Mouse (Mus musculus): Measurements from ENCODE around the gene Slc25a21. TPM values are rescaled to one million over a fixed set of nuclear protein-coding genes. Genes with fewer than 3 reads are reported as not detected.
A peak's percentile ranks its signal among the peaks of the same experiment; 100 is the strongest.

Gene Slc25a21
- polyA plus RNA-seq, 1 experiment from 2014 or later: 3.4 TPM

DNA sequence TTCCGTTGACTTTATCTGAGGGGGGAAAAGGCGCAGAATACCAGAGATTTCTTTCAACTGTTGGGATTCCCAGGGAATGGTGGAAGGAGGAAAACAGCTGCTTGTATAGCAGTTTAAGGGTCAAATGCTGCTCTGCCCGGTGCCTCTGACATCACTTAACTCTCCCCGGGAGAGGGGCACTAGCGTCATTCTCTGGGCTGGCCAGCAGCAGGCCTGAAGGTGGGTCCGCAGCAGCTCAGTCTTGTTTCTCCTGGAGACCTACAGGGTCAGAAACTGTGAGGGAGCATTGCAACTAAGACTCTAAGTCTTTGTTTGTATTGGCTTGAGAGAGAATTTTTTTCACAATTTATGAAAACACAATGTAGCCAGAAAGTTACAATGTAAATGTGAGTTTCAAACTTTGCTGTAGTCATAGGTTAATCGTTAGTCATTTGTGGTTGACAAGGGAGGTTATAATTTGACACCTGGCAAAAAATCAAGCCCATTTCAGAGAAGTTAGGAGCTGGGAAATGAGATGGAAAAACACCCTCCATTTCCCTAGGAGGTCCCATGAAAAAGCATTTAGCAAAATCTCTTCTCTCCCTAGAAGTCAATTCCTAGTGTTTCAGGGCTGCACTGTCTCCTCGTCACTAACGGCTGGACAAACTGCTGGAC is 291.5 kb downstream of the Slc25a21 start:
- 30% methylated on average over 9 of the region's 9 CpGs for WGBS

GRCm38 (mm10) chr12:56905222-56905621 is 292.1 kb downstream of the Slc25a21 start:
- Histone ChIP-seq H3K4me1 (ENCODE audit: insufficient read depth, low read length) (0 out of 2 replicates have a peak, but pooled peaks cover 6% of the 10 kb centered on the region), H3K4me2 (replicated peaks; ENCODE audit: low read depth, low read length) (no peak overlapping the region), H3K27ac (ENCODE audit: low read length) (peak overlapping the region; percentile 41), H3K4me3 (ENCODE audit: low read length) (no peak overlapping the region), H3K9me3 (ENCODE audit: low read length) (no peaks in the 10 kb centered on the region), H3K9ac (replicated peaks; ENCODE audit: low read length) (no peak overlapping the region), H3K36me3 (ENCODE audit: insufficient read depth, low read length) (no peaks in the 10 kb centered on the region), H3K27me3 (ENCODE audit: insufficient read depth, low read length) (no peaks in the 10 kb centered on the region)
- WGBS: 17% methylated on average over 7 of the region's 7 CpGs
- ATAC-seq (ENCODE audit: low FRiP score, low TSS enrichment): 0 out of 2 replicates have a peak, but pooled peaks have one; percentile 44

More for the DNA sequence above, 291.5 kb downstream of the Slc25a21 start:
- Histone ChIP-seq H3K4me1 (ENCODE audit: insufficient read depth, low read length) (0 out of 2 replicates have a peak, but pooled peaks cover 6% of the 10 kb centered on the region), H3K4me3 (ENCODE audit: low read length) (no peak overlapping the region), H3K36me3 (ENCODE audit: insufficient read depth, low read length) (no peaks in the 10 kb centered on the region), H3K4me2 (replicated peaks; ENCODE audit: low read depth, low read length) (no peak overlapping the region; the same call in 1 of the 2 replicates), H3K27ac (ENCODE audit: low read length) (peak overlapping the region; percentile 58), H3K9ac (replicated peaks; ENCODE audit: low read length) (no peak overlapping the region), H3K9me3 (ENCODE audit: low read length) (0 out of 2 replicates have a peak, but pooled peaks cover 2% of the 10 kb centered on the region), H3K27me3 (ENCODE audit: insufficient read depth, low read length) (no peaks in the 10 kb centered on the region)
- ATAC-seq (ENCODE audit: low FRiP score, low TSS enrichment): peak; percentile 86; the same call in 1 of the 2 replicates

- Histone ChIP-seq H3K4me3 (ENCODE audit: low read length) (no peak overlapping the region), H3K27ac (ENCODE audit: low read length) (no peak overlapping the region), H3K27me3 (ENCODE audit: insufficient read depth, low read length) (no peaks in the 10 kb centered on the region), H3K4me2 (replicated peaks; ENCODE audit: low read depth, low read length) (no peak overlapping the region), H3K9ac (replicated peaks; ENCODE audit: low read length) (no peak overlapping the region), H3K36me3 (ENCODE audit: insufficient read depth, low read length) (no peaks in the 10 kb centered on the region), H3K4me1 (ENCODE audit: insufficient read depth, low read length) (0 out of 2 replicates have a peak, but pooled peaks cover 6% of the 10 kb centered on the region), H3K9me3 (ENCODE audit: low read length) (no peaks in the 10 kb centered on the region)
- 70% methylated on average over 8 of the region's 8 CpGs for WGBS
- no peak for ATAC-seq (ENCODE audit: low FRiP score, low TSS enrichment)
These were observed 294.4 kb downstream of the Slc25a21 start for GRCm38 (mm10) chr12:56902774-56903456.

GRCm38 (mm10) chr12:56897976-56898375 is 299.3 kb downstream of the Slc25a21 start:
- H3K27ac ChIP-seq (ENCODE audit: low read length): no peak overlapping the region
- no peaks in the 10 kb centered on the region for H3K4me1 ChIP-seq (ENCODE audit: insufficient read depth, low read length)
- no peak overlapping the region for H3K4me2 ChIP-seq (replicated peaks; ENCODE audit: low read depth, low read length)
- ATAC-seq (ENCODE audit: low FRiP score, low TSS enrichment): 0 out of 2 replicates have a peak, but pooled peaks have one; percentile 42
- no peaks in the 10 kb centered on the region for H3K9me3 ChIP-seq (ENCODE audit: low read length)
- no peak overlapping the region for H3K4me3 ChIP-seq (ENCODE audit: low read length)
- no peak overlapping the region for H3K9ac ChIP-seq (replicated peaks; ENCODE audit: low read length)
- WGBS: 84% methylated on average over 8 of the region's 8 CpGs
- H3K27me3 ChIP-seq (ENCODE audit: insufficient read depth, low read length): no peaks in the 10 kb centered on the region
- no peaks in the 10 kb centered on the region for H3K36me3 ChIP-seq (ENCODE audit: insufficient read depth, low read length)

- 77% methylated on average over 8 of the region's 8 CpGs for WGBS
- Histone ChIP-seq H3K9me3 (ENCODE audit: low read length) (no peaks in the 10 kb centered on the region), H3K4me1 (ENCODE audit: insufficient read depth, low read length) (no peaks in the 10 kb centered on the region), H3K9ac (replicated peaks; ENCODE audit: low read length) (no peak overlapping the region), H3K27ac (ENCODE audit: low read length) (no peak overlapping the region), H3K4me2 (replicated peaks; ENCODE audit: low read depth, low read length) (no peak overlapping the region), H3K4me3 (ENCODE audit: low read length) (no peak overlapping the region), H3K27me3 (ENCODE audit: insufficient read depth, low read length) (no peaks in the 10 kb centered on the region), H3K36me3 (ENCODE audit: insufficient read depth, low read length) (no peaks in the 10 kb centered on the region)
- no peak for ATAC-seq (ENCODE audit: low FRiP score, low TSS enrichment)
These were observed 299.9 kb downstream of the Slc25a21 start for GRCm38 (mm10) chr12:56897221-56897937.

GRCm38 (mm10) chr12:56894963-56895362 is 302.3 kb downstream of the Slc25a21 start:
- H3K9ac ChIP-seq (replicated peaks; ENCODE audit: low read length): no peak overlapping the region
- no peaks in the 10 kb centered on the region for H3K4me1 ChIP-seq (ENCODE audit: insufficient read depth, low read length)
- no peak overlapping the region for H3K4me3 ChIP-seq (ENCODE audit: low read length)
- no peak for ATAC-seq (ENCODE audit: low FRiP score, low TSS enrichment)
- no peaks in the 10 kb centered on the region for H3K9me3 ChIP-seq (ENCODE audit: low read length)
- 66% methylated on average over 5 of the region's 5 CpGs for WGBS
- H3K27me3 ChIP-seq (ENCODE audit: insufficient read depth, low read length): no peaks in the 10 kb centered on the region
- no peak overlapping the region for H3K27ac ChIP-seq (ENCODE audit: low read length)
- H3K4me2 ChIP-seq (replicated peaks; ENCODE audit: low read depth, low read length): no peak overlapping the region
- H3K36me3 ChIP-seq (ENCODE audit: insufficient read depth, low read length): no peaks in the 10 kb centered on the region

DNA sequence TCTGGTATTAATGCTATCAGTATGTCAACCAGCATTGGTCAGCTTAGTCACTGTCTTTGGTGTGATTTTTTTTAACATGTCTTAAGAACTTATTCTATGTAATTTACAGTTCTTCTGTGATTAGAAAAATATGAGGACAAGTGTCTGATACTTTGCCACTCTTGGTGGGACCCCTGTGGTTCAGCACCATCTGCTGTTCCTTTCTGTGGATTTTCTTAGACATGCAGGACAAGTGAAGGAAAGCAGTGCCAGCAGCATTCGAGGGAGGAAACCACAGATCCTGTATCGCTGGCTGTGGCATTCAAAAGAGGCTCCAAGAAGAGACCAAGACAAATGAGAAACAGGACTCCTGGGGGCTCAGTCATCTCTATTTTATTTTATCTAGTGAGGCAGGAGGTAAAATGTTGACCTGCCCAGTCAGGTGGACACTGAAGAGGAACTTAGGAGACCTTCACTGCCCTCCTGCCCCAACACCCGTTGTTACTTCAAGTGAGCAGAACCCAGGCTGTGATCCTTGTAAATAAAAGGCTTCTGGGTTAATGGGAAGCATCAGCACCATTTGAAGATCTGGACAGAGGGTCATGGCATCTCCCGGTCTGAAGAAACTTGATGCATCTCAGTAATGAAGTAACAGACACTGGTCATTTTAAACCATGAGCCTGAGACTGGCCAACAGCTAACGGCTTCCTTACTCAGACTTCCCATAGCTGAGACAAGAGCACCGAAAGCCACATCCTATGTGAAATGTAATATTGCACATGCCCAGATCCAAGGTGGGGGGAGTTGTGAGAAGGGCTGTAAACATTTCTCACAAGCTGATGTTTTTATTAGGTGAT is 306.2 kb downstream of the Slc25a21 start:
- WGBS: 29% methylated on average over 6 of the region's 6 CpGs
- Histone ChIP-seq H3K4me2 (replicated peaks; ENCODE audit: low read depth, low read length) (no peak overlapping the region), H3K27me3 (ENCODE audit: insufficient read depth, low read length) (no peaks in the 10 kb centered on the region), H3K9me3 (ENCODE audit: low read length) (no peaks in the 10 kb centered on the region), H3K4me3 (ENCODE audit: low read length) (no peak overlapping the region), H3K4me1 (ENCODE audit: insufficient read depth, low read length) (no peaks in the 10 kb centered on the region), H3K27ac (ENCODE audit: low read length) (no peak overlapping the region), H3K36me3 (ENCODE audit: insufficient read depth, low read length) (no peaks in the 10 kb centered on the region), H3K9ac (replicated peaks; ENCODE audit: low read length) (no peak overlapping the region)
- ATAC-seq (ENCODE audit: low FRiP score, low TSS enrichment): peak; percentile 71

GRCm38 (mm10) chr12:56877796-56878195 is 319.5 kb downstream of the Slc25a21 start:
- H3K36me3 ChIP-seq (ENCODE audit: insufficient read depth, low read length): no peaks in the 10 kb centered on the region
- H3K9ac ChIP-seq (replicated peaks; ENCODE audit: low read length): no peak overlapping the region
- no peak overlapping the region for H3K4me2 ChIP-seq (replicated peaks; ENCODE audit: low read depth, low read length)
- ATAC-seq (ENCODE audit: low FRiP score, low TSS enrichment): no peak
- no peak overlapping the region for H3K27ac ChIP-seq (ENCODE audit: low read length)
- H3K9me3 ChIP-seq (ENCODE audit: low read length): peaks cover under 1% of the 10 kb centered on the region; the same call in 1 of the 2 replicates
- H3K4me1 ChIP-seq (ENCODE audit: insufficient read depth, low read length): no peaks in the 10 kb centered on the region
- H3K4me3 ChIP-seq (ENCODE audit: low read length): no peak overlapping the region
- no peaks in the 10 kb centered on the region for H3K27me3 ChIP-seq (ENCODE audit: insufficient read depth, low read length)
- WGBS: 53% methylated on average over 3 of the region's 3 CpGs

DNA sequence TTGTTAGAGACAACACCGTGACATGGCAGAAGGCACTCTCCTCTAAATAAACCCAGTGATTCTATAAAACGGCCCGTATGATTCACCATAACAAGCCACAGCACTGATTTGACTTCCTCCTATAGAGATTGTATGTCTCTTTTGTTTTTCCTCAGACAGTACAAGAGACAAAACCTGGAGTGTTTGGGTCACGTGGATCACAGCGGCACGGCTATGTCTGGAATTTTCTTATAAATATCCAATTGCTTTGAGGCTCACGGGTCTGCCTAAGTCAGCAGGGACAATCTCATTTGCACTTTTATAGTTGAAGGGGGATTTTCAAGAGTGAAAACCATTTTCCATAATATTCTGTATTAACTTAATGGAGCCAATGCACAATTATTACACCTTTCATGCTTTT is 320.7 kb downstream of the Slc25a21 start:
- no peaks in the 10 kb centered on the region for H3K27me3 ChIP-seq (ENCODE audit: insufficient read depth, low read length)

More for the DNA sequence above, 320.7 kb downstream of the Slc25a21 start:
- WGBS: 49% methylated on average over 7 of the region's 7 CpGs
- Histone ChIP-seq H3K27ac (ENCODE audit: low read length) (no peak overlapping the region), H3K4me3 (ENCODE audit: low read length) (no peak overlapping the region), H3K4me1 (ENCODE audit: insufficient read depth, low read length) (no peaks in the 10 kb centered on the region), H3K36me3 (ENCODE audit: insufficient read depth, low read length) (no peaks in the 10 kb centered on the region), H3K9me3 (ENCODE audit: low read length) (no peaks in the 10 kb centered on the region), H3K9ac (replicated peaks; ENCODE audit: low read length) (no peak overlapping the region), H3K4me2 (replicated peaks; ENCODE audit: low read depth, low read length) (no peak overlapping the region)
- ATAC-seq (ENCODE audit: low FRiP score, low TSS enrichment): no peak

Data from kidney, embryonic 16.5 days (tissue).